Mouse (Mus musculus): ENCODE data around the gene Ubtd2. TPM values are rescaled to one million over a fixed set of nuclear protein-coding genes. Genes with fewer than 3 reads are reported as not detected.

The Ubtd2 gene
- total RNA-seq, 2 experiments from 2014 or later, result 52.7 to 53.0 TPM

DNA sequence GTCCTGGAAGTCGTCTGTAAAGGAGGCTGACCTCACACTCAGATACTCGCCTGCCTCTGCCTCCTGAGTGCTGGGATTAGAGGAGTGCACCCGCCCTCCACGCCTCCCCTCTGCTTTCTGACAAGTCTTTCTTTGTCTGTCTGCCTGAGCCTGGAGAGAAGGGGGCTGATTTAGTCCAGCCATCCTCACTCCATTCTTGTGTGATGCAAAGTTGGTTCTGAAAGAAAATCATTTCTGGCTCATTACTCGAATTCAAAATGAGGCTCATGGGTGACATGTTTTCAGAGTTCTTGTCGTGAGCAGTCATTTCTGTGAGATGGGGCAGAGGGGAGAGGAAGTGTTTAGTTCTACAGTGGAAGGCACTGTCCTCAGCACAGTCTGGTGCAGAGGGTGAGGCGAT is 81.8 kb downstream of the Ubtd2 start:
- DNase-seq (ENCODE audit: low spot score in 2 of 2), result no peak
- intact Hi-C loops (cut with DNase I), result no loop called here

GRCm38 (mm10) chr11:32538435-32538834 is 83.3 kb downstream of the Ubtd2 start:
- intact Hi-C loops (cut with DNase I), result no loop called here
- no peak for DNase-seq (ENCODE audit: low spot score in 2 of 2)

GRCm38 (mm10) chr11:32538846-32539245 is 83.7 kb downstream of the Ubtd2 start:
- intact Hi-C loops (cut with DNase I), result no loop called here
- no peak for DNase-seq (ENCODE audit: low spot score in 2 of 2)

GRCm38 (mm10) chr11:32539717-32540116 is 84.5 kb downstream of the Ubtd2 start:
- DNase-seq (ENCODE audit: low spot score in 2 of 2), result no peak
- intact Hi-C loops (cut with DNase I), result no loop called here

GRCm38 (mm10) chr11:32540463-32540862 is 85.3 kb downstream of the Ubtd2 start:
- intact Hi-C loops (cut with DNase I), result no loop called here
- no peak for DNase-seq (ENCODE audit: low spot score in 2 of 2)

DNA sequence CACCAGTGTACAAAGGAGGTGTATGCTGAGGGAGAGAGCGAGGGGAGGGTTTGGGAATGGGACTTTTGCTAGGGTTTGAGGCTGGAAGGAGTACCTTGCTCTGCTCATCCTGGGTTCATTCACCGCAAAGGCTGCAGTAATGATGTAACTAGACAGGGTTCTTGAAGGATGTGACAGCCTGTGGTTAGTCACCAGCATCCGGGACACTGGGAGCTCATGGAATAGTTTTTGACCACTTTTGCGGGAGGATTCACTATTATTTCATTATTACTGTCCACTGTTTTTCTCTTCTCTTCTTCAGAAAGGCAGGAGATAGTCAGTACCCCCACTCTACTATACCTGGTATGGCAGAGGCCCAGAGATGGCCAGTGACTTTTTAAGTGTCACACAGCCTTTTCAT is 87.0 kb downstream of the Ubtd2 start:
- no peak for DNase-seq (ENCODE audit: low spot score in 2 of 2)
- intact Hi-C loops (cut with DNase I), result no loop called here

- DNase-seq (ENCODE audit: low spot score in 2 of 2), result no peak
- intact Hi-C loops (cut with DNase I), result no loop called here
Observed at GRCm38 (mm10) chr11:32542687-32543411, 87.7 kb downstream of the Ubtd2 start.

- intact Hi-C loops (cut with DNase I), result no loop called here
Observed at GRCm38 (mm10) chr11:32544041-32544440, 88.9 kb downstream of the Ubtd2 start.

DNA sequence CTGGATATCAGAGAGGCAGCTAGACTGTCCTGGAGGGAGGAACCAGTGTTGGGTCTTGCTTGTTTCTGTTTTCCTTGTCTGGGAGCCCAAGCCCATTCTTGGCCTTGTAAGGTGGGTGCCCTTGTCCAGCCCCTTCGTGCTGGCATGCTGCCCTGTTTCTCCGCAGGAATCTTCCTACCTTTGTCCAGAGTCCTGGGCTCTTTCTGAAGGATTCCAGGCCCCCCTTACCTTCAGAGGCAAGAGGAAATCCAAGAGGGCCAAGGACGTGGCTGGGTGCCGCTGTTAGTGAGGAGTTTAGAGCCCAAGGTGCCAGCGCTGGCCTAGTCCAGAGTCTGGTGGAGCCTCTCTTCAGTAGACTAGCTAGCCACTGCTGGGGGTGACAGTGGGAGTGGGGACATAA is 89.3 kb downstream of the Ubtd2 start:
- no peak for DNase-seq (ENCODE audit: low spot score in 2 of 2)
- intact Hi-C loops (cut with DNase I), result no loop called here

More at GRCm38 (mm10) chr11:32544041-32544440, 88.9 kb downstream of the Ubtd2 start:
- DNase-seq (ENCODE audit: low spot score in 2 of 2), result no peak

DNA sequence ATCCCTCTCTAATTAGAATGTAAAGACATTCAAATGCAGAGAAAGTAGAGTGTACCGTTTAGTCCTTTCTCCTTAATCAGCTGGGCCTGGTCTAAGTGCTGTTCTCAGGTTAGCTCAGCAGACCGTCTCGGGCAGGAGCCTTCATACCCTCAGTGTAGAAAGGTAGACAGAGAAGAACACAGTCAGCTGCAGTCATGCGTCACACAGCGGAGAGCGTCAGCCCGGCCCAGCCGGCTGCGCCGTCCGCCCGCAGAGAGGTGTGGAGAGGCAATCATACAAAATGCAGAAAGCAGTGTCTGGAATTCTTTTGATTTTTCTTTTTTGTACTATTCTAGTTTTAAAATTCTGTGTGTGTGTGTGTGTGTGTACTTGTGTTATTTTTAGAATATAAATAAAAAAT is 90.4 kb downstream of the Ubtd2 start:
- no peak for DNase-seq (ENCODE audit: low spot score in 2 of 2)
- intact Hi-C loops (cut with DNase I), result no loop called here

DNA sequence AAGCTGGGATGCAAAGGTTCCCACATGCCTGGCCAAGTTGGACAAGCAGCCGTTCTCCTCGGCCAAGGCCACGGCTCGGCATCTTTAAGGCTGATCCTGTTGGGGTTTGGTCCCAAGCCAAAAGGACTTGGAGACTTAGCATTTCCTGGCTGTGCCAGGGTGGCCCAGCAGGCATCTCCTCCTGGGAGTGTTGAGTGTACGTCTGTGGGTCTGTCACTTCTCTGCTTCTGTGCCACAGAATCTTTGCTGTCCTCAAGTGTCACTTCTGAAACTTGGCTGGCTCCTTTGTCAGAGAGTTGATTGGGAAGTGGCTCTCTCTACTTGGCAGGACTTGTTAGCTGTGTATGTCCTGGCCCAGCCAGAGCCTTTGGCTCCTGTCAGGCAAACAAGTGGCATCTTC is 91.3 kb downstream of the Ubtd2 start:
- peak in 1 of 2 experiments; percentile 44 for DNase-seq (ENCODE audit: low spot score in 2 of 2)
- intact Hi-C loops (cut with DNase I), result no loop called here

DNA sequence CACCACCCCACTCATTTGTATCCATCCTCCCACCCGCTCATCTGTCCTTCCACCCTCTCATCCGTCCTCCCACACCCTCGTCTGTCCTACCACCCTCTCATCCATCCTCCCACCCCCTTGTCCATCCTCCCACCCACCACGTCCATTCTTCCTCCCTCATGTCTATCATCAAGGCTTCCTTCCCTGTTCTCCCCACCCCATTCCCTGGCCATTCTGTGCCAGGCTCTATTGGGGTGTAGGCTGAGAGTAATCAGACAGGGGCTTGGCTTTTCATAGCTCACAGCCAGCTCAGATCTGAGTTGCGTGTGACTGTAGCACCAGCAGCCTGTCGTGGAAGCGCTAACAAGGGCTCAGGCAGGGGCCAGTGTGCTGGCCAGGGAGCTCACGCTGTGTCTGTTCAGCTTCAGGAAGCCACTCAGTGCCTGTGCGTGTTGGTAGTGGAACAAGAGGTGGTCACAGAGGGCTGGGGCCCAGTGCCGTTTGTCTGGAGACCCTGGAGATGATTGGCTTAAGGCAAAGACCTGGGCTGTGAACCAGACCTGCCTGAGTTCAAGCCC is 92.3 kb downstream of the Ubtd2 start:
- no peak for DNase-seq (ENCODE audit: low spot score in 2 of 2)
- intact Hi-C loops (cut with DNase I), result no loop called here

- DNase-seq (ENCODE audit: low spot score in 2 of 2), result no peak
- intact Hi-C loops (cut with DNase I), result no loop called here
Observed at GRCm38 (mm10) chr11:32548240-32548639, 93.1 kb downstream of the Ubtd2 start.

GRCm38 (mm10) chr11:32549236-32549635 is 94.1 kb downstream of the Ubtd2 start:
- intact Hi-C loops (cut with DNase I), result no loop called here
- DNase-seq (ENCODE audit: low spot score in 2 of 2), result no peak

DNA sequence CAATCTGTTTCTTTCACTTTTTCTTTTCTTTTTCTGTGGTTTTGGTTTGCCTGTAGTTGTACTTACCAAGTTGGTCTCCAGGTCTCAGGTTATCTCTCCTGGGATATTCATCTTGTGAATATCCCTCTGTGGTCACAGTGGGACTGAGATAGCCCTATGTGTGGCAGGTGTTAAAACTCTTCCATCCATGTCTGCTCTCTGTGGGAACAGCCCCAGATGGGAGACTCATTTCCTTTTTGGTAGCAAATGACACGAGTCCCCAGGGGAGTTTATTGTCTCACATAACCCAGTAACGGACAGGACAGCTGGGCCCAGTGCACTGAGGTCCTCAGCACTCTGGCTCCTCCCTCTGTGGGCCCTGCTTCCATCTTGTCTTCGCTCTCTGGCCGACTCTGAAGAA is 94.9 kb downstream of the Ubtd2 start:
- intact Hi-C loops (cut with DNase I), result no loop called here
- no peak for DNase-seq (ENCODE audit: low spot score in 2 of 2)

GRCm38 (mm10) chr11:32551056-32551455 is 95.9 kb downstream of the Ubtd2 start:
- intact Hi-C loops (cut with DNase I), result no loop called here
- DNase-seq (ENCODE audit: low spot score in 2 of 2), result no peak

GRCm38 (mm10) chr11:32551579-32552297 is 96.6 kb downstream of the Ubtd2 start:
- DNase-seq (ENCODE audit: low spot score in 2 of 2), result no peak
- intact Hi-C loops (cut with DNase I), result no loop called here

DNA sequence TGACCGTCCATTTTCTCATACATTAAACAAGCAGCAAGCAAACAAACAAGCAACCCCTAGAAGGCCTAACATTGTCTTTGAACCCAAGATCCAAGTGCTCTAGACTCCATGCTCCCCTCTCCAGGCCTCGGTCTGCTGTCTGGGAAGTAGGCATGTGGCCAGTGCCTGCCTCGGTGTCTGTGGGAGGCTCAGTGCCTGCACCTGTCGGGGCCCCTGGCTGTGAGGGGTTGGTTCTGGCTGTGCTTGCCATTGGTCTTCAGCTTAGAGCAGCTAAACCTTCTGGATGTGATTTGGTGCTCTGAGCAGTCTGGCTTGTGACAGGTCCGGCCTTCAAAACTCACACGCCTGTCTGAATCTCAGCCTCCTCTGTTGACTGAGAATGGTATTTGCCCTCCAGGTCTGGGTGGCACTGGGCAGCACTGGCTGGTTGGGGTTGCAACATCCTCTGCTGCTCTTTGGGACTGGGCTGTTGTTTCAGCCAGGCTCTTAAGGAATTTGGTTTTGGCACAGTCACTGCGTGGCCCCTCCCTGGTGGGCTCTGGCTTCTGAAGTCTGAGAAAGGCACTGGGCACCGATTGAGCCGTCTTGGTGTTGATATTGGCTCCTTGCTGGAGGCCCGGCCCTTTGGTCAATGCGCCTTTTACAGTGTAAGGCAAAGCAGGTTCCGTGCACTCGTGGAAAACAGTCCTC is 97.4 kb downstream of the Ubtd2 start:
- intact Hi-C loops (cut with DNase I), result no loop called here
- DNase-seq (ENCODE audit: low spot score in 2 of 2), result no peak

GRCm38 (mm10) chr11:32553311-32554140 is 98.4 kb downstream of the Ubtd2 start:
- intact Hi-C loops (cut with DNase I), result no loop called here
- DNase-seq (ENCODE audit: low spot score in 2 of 2), result no peak

Data from left cerebral cortex, postnatal 14 days (tissue).